Mouse (Mus musculus): Measurements from ENCODE around the gene Cda.

DNA sequence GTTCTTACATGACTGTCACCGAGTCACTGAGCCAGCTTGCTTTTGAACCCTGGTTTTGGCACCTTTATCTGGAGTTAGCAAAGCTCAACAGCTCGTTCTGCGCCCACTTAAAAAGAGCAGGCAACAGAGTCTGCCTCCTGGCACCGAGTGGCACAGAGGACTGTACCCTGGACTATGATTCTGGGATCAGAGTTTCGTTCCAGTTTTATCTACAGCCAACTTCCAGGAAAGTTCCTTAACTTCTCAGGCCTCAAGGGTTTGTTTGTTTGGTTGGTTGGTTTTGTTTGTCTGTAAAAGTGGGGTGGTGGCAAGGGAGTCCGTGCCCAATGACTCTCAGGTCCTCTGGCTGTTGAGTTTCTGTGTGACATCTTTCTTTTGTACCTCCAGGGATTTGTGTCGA is 19.1 kb downstream of the Cda start:
- TF ChIP-seq CTCF (IDR thresholded peaks at IDR 0.05; ENCODE audit: low read depth, low read length) (no peak), POLR2A (IDR thresholded peaks at IDR 0.05; ENCODE audit: borderline replicate concordance, low read depth, low read length) (no peak)
